Mouse (Mus musculus) hindbrain, embryonic 12.5 days (tissue): ENCODE measurements around the gene Kif22. TPM values are rescaled to one million over a fixed set of nuclear protein-coding genes. Genes with fewer than 3 reads are reported as not detected.

Experiments used
- ATAC-seq: fragments of 200-750 bp; cut with Nextera tagmentation; 2 replicates; pipeline ENCODE4 v1.8.0; 2017; ENCODE audit warnings: moderate TSS enrichment; ENCODE audit not compliant: low FRiP score
- H3K27ac ChIP-seq: fragments of 300-500 bp; sonication (generic); 2 replicates; pipeline ENCODE4 v1.5.1; 2016; ENCODE audit warnings: mild to moderate bottlenecking
- H3K27me3 ChIP-seq: fragments of 300-500 bp; sonication (generic); 2 replicates; pipeline ENCODE4 v1.6.1; 2016; ENCODE audit warnings: mild to moderate bottlenecking
- H3K36me3 ChIP-seq: fragments of 300-500 bp; sonication (generic); 2 replicates; pipeline ENCODE4 v1.6.1; 2016; ENCODE audit warnings: mild to moderate bottlenecking
- H3K4me1 ChIP-seq: fragments of 300-500 bp; sonication (generic); 2 replicates; pipeline ENCODE4 v1.6.1; 2016
- H3K4me2 ChIP-seq: fragments of 300-500 bp; sonication (generic); replicated peaks from 2 replicates; pipeline ENCODE4 v1.6.1; 2016; ENCODE audit warnings: mild to moderate bottlenecking
- H3K4me3 ChIP-seq: fragments of 300-500 bp; sonication (generic); 2 replicates; pipeline ENCODE4 v1.5.1; 2016; ENCODE audit warnings: mild to moderate bottlenecking
- H3K9ac ChIP-seq: fragments of 300-500 bp; sonication (generic); 2 replicates; pipeline ENCODE4 v1.6.1; 2016; ENCODE audit warnings: mild to moderate bottlenecking, moderate library complexity
- H3K9me3 ChIP-seq: fragments of 300-500 bp; sonication (generic); replicated peaks from 2 replicates; pipeline ENCODE4 v1.6.1; 2016; ENCODE audit warnings: mild to moderate bottlenecking
- WGBS: fragments of 180-500 bp; shearing (Covaris S2); methylation state at CpG from one replicate; pipeline ENCODE4 v1.1.7; 2016; 5-methylcytosine and 5-hydroxymethylcytosine counted together
- polyA plus RNA-seq: library from polyadenylated mRNA; unstranded; fragments of >200 nt; fragmentation: Nextera tagmentation; extraction: Ambion mirVana; gene quantifications from 2 replicates; pipeline ENCODE4 v1.2.1, GENCODE M21; 2016

The Kif22 gene
- polyA plus RNA-seq, 1 experiment from 2014 or later = 86.9 TPM

- no peaks in the 10 kb centered on the region for H3K36me3 ChIP-seq
- no peaks in the 10 kb centered on the region for H3K9me3 ChIP-seq
- H3K4me2 ChIP-seq = no peak overlapping the region
- no peak overlapping the region for H3K4me3 ChIP-seq
- H3K9ac ChIP-seq = no peak overlapping the region
- no peaks in the 10 kb centered on the region for H3K4me1 ChIP-seq
- no peaks in the 10 kb centered on the region for H3K27me3 ChIP-seq
- WGBS = 84% methylated on average over 8 of the region's 8 CpGs
- no peak for ATAC-seq
- H3K27ac ChIP-seq = no peak overlapping the region
Observed at GRCm38 (mm10) chr7:127082271-127082670, 40.0 kb upstream of the Kif22 start.

- Histone ChIP-seq H3K27me3 (no peaks in the 10 kb centered on the region), H3K4me2 (no peak overlapping the region), H3K9ac (no peak overlapping the region), H3K4me1 (no peaks in the 10 kb centered on the region), H3K36me3 (no peaks in the 10 kb centered on the region), H3K27ac (no peak overlapping the region), H3K4me3 (no peak overlapping the region), H3K9me3 (no peaks in the 10 kb centered on the region)
- ATAC-seq = no peak
- WGBS = 76% methylated on average over 3 of the region's 3 CpGs
Observed at GRCm38 (mm10) chr7:127080045-127080444, 37.8 kb upstream of the Kif22 start.

GRCm38 (mm10) chr7:127077692-127078091 is 35.4 kb upstream of the Kif22 start:
- no peak overlapping the region for H3K4me3 ChIP-seq
- ATAC-seq = no peak
- no peaks in the 10 kb centered on the region for H3K36me3 ChIP-seq
- no peak overlapping the region for H3K27ac ChIP-seq
- no peaks in the 10 kb centered on the region for H3K27me3 ChIP-seq
- H3K9me3 ChIP-seq = no peaks in the 10 kb centered on the region
- no peak overlapping the region for H3K9ac ChIP-seq
- no peaks in the 10 kb centered on the region for H3K4me1 ChIP-seq
- 80% methylated on average over 3 of the region's 3 CpGs for WGBS
- H3K4me2 ChIP-seq = no peak overlapping the region

- Histone ChIP-seq H3K9ac (no peak overlapping the region), H3K4me1 (no peaks in the 10 kb centered on the region), H3K27ac (no peak overlapping the region), H3K9me3 (no peaks in the 10 kb centered on the region), H3K4me2 (no peak overlapping the region), H3K4me3 (no peak overlapping the region), H3K27me3 (no peaks in the 10 kb centered on the region), H3K36me3 (no peaks in the 10 kb centered on the region)
- 91% methylated on average over 5 of the region's 5 CpGs for WGBS
- ATAC-seq = no peak
Observed at GRCm38 (mm10) chr7:127076188-127076587, 33.9 kb upstream of the Kif22 start.

- Histone ChIP-seq H3K9ac (no peak overlapping the region), H3K4me1 (no peaks in the 10 kb centered on the region), H3K27ac (no peak overlapping the region), H3K4me2 (no peak overlapping the region), H3K27me3 (no peaks in the 10 kb centered on the region), H3K4me3 (no peak overlapping the region), H3K9me3 (no peaks in the 10 kb centered on the region), H3K36me3 (no peaks in the 10 kb centered on the region)
- ATAC-seq = no peak
- WGBS = 87% methylated on average over 4 of the region's 4 CpGs
Observed at GRCm38 (mm10) chr7:127073221-127073620, 30.9 kb upstream of the Kif22 start.

GRCm38 (mm10) chr7:127070871-127071413 is 28.7 kb upstream of the Kif22 start:
- H3K27ac ChIP-seq = no peak overlapping the region
- no peaks in the 10 kb centered on the region for H3K4me1 ChIP-seq
- WGBS = 71% methylated on average over 4 of the region's 4 CpGs
- H3K27me3 ChIP-seq = no peaks in the 10 kb centered on the region
- ATAC-seq = no peak
- no peak overlapping the region for H3K9ac ChIP-seq
- no peaks in the 10 kb centered on the region for H3K9me3 ChIP-seq
- no peak overlapping the region for H3K4me2 ChIP-seq
- no peak overlapping the region for H3K4me3 ChIP-seq
- H3K36me3 ChIP-seq = no peaks in the 10 kb centered on the region

GRCm38 (mm10) chr7:127066317-127066716 is 24.0 kb upstream of the Kif22 start:
- Histone ChIP-seq H3K27ac (no peak overlapping the region), H3K4me3 (no peak overlapping the region), H3K9ac (no peak overlapping the region), H3K9me3 (no peaks in the 10 kb centered on the region), H3K4me1 (no peaks in the 10 kb centered on the region), H3K4me2 (no peak overlapping the region), H3K27me3 (no peaks in the 10 kb centered on the region), H3K36me3 (no peaks in the 10 kb centered on the region)
- ATAC-seq = no peak
- 78% methylated on average over 4 of the region's 4 CpGs for WGBS

- Histone ChIP-seq H3K27me3 (no peaks in the 10 kb centered on the region), H3K4me1 (no peaks in the 10 kb centered on the region), H3K36me3 (no peaks in the 10 kb centered on the region), H3K4me3 (no peak overlapping the region), H3K9ac (no peak overlapping the region), H3K9me3 (no peaks in the 10 kb centered on the region), H3K4me2 (no peak overlapping the region), H3K27ac (no peak overlapping the region)
- WGBS = 87% methylated on average over 6 of the region's 6 CpGs
- no peak for ATAC-seq
Observed at GRCm38 (mm10) chr7:127065538-127065937, 23.3 kb upstream of the Kif22 start.

- Histone ChIP-seq H3K4me2 (no peak overlapping the region), H3K36me3 (no peaks in the 10 kb centered on the region), H3K9ac (no peak overlapping the region), H3K4me3 (no peak overlapping the region), H3K9me3 (no peaks in the 10 kb centered on the region), H3K27me3 (peaks cover 4% of the 10 kb centered on the region; the same call in 1 of the 2 replicates), H3K4me1 (no peaks in the 10 kb centered on the region), H3K27ac (no peak overlapping the region)
- ATAC-seq = no peak
- WGBS = 72% methylated on average over 5 of the region's 5 CpGs
Observed at GRCm38 (mm10) chr7:127055026-127055585, 12.8 kb upstream of the Kif22 start.

GRCm38 (mm10) chr7:127031244-127031643 is 11.0 kb downstream of the Kif22 start:
- 76% methylated on average over 1 of the region's 1 CpGs for WGBS
- Histone ChIP-seq H3K9ac (no peak overlapping the region), H3K36me3 (peaks cover 56% of the 10 kb centered on the region), H3K4me2 (no peak overlapping the region), H3K27me3 (no peaks in the 10 kb centered on the region), H3K4me1 (peaks cover 8% of the 10 kb centered on the region), H3K27ac (no peak overlapping the region), H3K4me3 (no peak overlapping the region), H3K9me3 (no peaks in the 10 kb centered on the region)
- ATAC-seq = no peak

- peaks cover 9% of the 10 kb centered on the region for H3K4me1 ChIP-seq
- no peaks in the 10 kb centered on the region for H3K9me3 ChIP-seq
- no peaks in the 10 kb centered on the region for H3K27me3 ChIP-seq
- 97% methylated on average over 1 of the region's 1 CpGs for WGBS
- no peak for ATAC-seq
- H3K4me3 ChIP-seq = no peak overlapping the region
- no peak overlapping the region for H3K27ac ChIP-seq
- no peak overlapping the region for H3K9ac ChIP-seq
- H3K4me2 ChIP-seq = no peak overlapping the region
- peaks cover 48% of the 10 kb centered on the region for H3K36me3 ChIP-seq
Observed at GRCm38 (mm10) chr7:127030172-127030571, 12.1 kb downstream of the Kif22 start.

GRCm38 (mm10) chr7:127027885-127028284 is 14.4 kb downstream of the Kif22 start:
- Histone ChIP-seq H3K27ac (peak overlapping the region; percentile 100), H3K4me3 (peak overlapping the region; percentile 97), H3K4me2 (peak overlapping the region; percentile 98), H3K9ac (peak overlapping the region; percentile 68), H3K27me3 (no peaks in the 10 kb centered on the region), H3K9me3 (no peaks in the 10 kb centered on the region), H3K4me1 (peaks cover 32% of the 10 kb centered on the region), H3K36me3 (peaks cover 43% of the 10 kb centered on the region)
- ATAC-seq = peak; percentile 1; the same call in 1 of the 2 replicates
- 68% methylated on average over 8 of the region's 8 CpGs for WGBS
